ENCODE assay signal across 21 mouse cellular contexts in the genomic region with DNA sequence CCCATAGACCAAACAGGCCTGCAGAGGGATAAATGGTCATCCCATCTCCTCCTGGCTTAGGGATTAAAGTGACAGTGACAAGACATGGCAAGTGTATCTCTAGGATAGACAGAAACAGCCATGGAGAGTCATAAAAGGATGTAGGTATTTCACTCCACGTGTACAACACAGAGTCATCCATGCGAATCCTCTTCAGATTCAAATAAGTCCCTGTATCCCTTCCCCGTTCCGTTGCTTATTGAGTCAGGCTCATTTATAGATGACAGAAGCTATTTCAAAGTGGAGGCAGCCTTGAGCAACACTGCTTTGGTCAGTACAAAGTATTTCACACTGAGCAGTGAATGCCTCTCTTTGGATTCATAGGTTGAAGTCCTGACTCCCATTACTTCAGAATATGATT.
"Had no signal": no experiment of that assay in that cellular context is flagged by ENCODE, and none has a peak within 500 bp of the region (broad histone marks: within the 10 kb centered on the region; RNA-seq: fewer than 3 reads in every experiment).

No protein-coding gene starts in this region.

- H3K27me3 ChIP-seq: liver, embryonic 13.5 days; liver, embryonic 15.5 days; lung, embryonic 15.5 days; midbrain, embryonic 15.5 days; neural tube, embryonic 13.5 days; neural tube, embryonic 15.5 days had no signal

- H3K4me1 ChIP-seq: liver, embryonic 13.5 days; liver, embryonic 15.5 days; lung, embryonic 15.5 days; neural tube, embryonic 15.5 days had no signal

- H3K27ac ChIP-seq: liver, embryonic 13.5 days; liver, embryonic 15.5 days; lung, embryonic 15.5 days; midbrain, embryonic 10.5 days; midbrain, embryonic 15.5 days; neural tube, embryonic 13.5 days; neural tube, embryonic 15.5 days had no signal

- H3K4me2 ChIP-seq: liver, embryonic 13.5 days; liver, embryonic 15.5 days; neural tube, embryonic 13.5 days had no signal

- H3K9me3 ChIP-seq: liver, embryonic 13.5 days; liver, embryonic 15.5 days; lung, embryonic 15.5 days; midbrain, embryonic 10.5 days; midbrain, embryonic 15.5 days; neural tube, embryonic 13.5 days; neural tube, embryonic 15.5 days had no signal

- H3K4me3 ChIP-seq: liver, embryonic 13.5 days; liver, embryonic 15.5 days; lung, embryonic 15.5 days; midbrain, embryonic 10.5 days; midbrain, embryonic 15.5 days; myocyte; neural tube, embryonic 13.5 days; neural tube, embryonic 15.5 days had no signal

- ATAC-seq: liver, postnatal 0 days; lung, postnatal 0 days had no signal

- H3K36me3 ChIP-seq: liver, embryonic 13.5 days; liver, embryonic 15.5 days; lung, embryonic 15.5 days; midbrain, embryonic 10.5 days; midbrain, embryonic 15.5 days; neural tube, embryonic 13.5 days; neural tube, embryonic 15.5 days had no signal

- H3K9ac ChIP-seq: liver, embryonic 13.5 days; liver, embryonic 15.5 days; liver, postnatal 0 days; lung, embryonic 15.5 days; midbrain, embryonic 15.5 days; neural tube, embryonic 13.5 days; neural tube, embryonic 15.5 days had no signal

- DNase-seq: liver, embryonic 13.5 days; liver, postnatal 0 days; lung, adult 2 months; lung, postnatal 14 days; lung, postnatal 36 days; retina, postnatal 1 day; right cerebral cortex, adult 18-20 months; right cerebral cortex, postnatal 25 days; right cerebral cortex, postnatal 4 days; spleen, adult 18-20 months; thymus, adult 18-20 months; thymus, postnatal 14 days; thymus, postnatal 36 days had no signal
